Mouse (Mus musculus): ENCODE measurements around the gene Zfp281. TPM values are rescaled to one million over a fixed set of nuclear protein-coding genes. Genes with fewer than 3 reads are reported as not detected.

Gene Zfp281
- polyA plus RNA-seq (2014; fragmentation: Nextera tagmentation; extraction: Ambion mirVana): 40.0 and 40.6 TPM in 2 replicates

DNA sequence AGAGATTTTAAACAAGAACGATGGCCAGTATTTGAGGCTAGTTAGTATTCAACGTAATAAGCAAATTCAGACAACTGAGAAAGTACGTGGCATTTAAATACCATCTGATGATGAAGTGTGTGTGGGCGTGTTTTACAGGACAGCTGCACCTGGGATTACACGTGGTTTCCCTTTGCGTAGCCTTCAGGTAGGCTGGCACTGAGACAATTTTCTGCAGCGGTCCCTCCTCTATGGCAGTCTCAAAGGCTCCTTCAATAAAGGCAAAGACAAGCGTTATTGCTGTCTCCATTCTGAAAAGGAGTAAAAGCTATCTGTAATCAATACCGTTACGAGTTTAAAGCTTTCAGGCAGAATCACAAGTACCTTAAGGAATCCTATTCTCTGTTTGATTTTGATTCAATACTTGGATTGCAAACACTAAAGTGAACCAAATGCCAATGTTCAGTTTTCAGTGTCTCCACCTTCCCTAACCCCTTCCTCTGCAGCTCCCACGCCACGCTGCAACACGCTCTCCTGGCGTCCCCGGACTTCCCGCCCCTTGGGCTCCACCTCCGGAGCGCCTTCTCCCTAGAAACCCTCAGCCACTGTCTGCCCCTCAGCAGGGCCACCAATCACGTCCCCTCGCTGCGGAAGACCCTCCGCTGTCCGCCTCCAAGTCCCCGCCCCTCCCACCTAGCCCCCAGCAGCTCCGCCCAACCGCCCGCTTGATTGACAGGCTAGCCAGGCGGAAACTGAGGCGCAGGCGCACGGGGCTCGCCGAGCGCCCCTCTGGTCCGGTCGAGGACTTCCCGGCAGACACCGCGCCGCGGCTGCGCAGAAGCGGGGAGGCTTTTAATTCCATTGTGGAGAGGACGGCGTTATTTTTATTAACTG is at the start of gene Zfp281:
Zfp281 (plus strand) TSS at position 756 of the 873 bp plus-strand sequence.
- Histone ChIP-seq H3K36me3 (ENCODE audit: control insufficient read depth, insufficient read depth, low read length) (peaks cover 15% of the 10 kb centered on the region; the same call in 1 of the 2 replicates), H3K4me2 (ENCODE audit: low read depth) (peak within 1 kb of the TSS; percentile 90), H3K9ac (ENCODE audit: low read length) (peak within 1 kb of the TSS; percentile 98), H3K4me3 (ENCODE audit: low read depth, low read length) (peak within 1 kb of the TSS; percentile 93), H3K9me3 (ENCODE audit: control insufficient read depth, low read length) (no peaks in the 10 kb centered on the region), H3K4me1 (ENCODE audit: control insufficient read depth, insufficient read depth, low read length) (peaks cover 19% of the 10 kb centered on the region), H3K27ac (ENCODE audit: low read depth, low read length) (peak within 1 kb of the TSS; percentile 86), H3K27me3 (ENCODE audit: control insufficient read depth, insufficient read depth, low read length) (no peaks in the 10 kb centered on the region)
- DNase-seq (ENCODE audit: low spot score) (peak; percentile 99), ATAC-seq (ENCODE audit: insufficient read depth, low FRiP score, low TSS enrichment) (peak; percentile 97)
- 2% methylated on average over 45 of the region's 45 CpGs for WGBS

DNA sequence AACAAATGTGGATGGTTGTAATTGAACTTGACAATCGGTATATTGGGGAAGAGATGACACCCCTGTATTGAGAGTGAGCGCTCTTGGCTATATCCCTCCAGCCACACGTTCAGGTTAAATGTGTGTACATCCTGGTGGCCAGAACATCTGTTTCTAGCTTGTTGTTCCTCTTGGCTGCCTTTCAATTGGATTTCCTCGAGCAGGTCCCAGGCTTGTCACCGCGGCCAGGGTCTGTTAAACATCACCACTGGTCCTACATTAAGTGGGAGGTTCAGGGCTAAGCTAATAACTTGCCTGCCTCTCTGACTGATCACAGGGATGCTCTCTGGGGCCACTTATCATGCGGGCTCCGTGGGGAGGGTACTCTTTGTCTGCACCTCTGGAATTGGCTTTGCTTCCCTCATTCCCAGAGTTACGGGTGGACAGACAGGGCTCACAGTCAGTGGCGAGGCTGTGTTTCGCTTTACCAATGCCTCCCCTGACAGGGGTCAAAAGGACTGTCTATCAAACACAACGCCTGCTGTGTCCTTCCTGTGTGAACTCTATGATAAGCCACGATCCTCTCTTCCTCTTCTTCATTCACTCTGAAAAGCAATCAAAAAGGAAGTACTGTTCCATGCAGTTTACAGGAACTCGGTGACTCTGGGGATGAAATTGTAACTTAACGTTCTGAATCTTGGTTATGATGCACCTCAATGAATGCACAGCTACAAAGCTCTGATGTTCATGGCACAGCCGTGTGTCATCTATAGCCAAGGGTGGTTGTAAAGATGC is 46.6 kb upstream of the Zfp281 start:
- no peak for ATAC-seq (ENCODE audit: insufficient read depth, low FRiP score, low TSS enrichment)

DNA sequence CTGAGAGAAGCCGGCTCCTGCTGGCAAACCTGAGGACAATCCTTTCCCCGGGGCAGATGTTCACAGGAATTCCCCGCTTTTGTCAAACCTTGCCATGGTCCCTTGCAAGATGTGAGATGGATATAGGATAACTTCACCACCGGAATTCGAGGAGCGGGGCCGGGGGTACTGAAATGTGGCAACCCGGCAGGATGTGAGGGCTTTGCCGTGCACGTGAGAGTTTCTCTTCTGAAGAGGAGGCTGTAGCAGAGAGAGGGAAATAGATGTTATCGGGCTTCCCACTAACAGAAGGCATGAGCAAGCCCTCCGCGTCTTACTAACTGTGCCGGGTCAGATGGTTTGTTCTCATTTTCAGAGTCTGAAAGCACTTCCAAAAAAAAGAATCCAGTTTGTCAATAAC is 45.3 kb upstream of the Zfp281 start:
- Histone ChIP-seq H3K9me3 (ENCODE audit: control insufficient read depth, low read length) (no peaks in the 10 kb centered on the region), H3K36me3 (ENCODE audit: control insufficient read depth, insufficient read depth, low read length) (no peaks in the 10 kb centered on the region), H3K4me3 (ENCODE audit: low read depth, low read length) (no peak overlapping the region), H3K4me2 (ENCODE audit: low read depth) (no peak overlapping the region), H3K27me3 (ENCODE audit: control insufficient read depth, insufficient read depth, low read length) (no peaks in the 10 kb centered on the region), H3K4me1 (ENCODE audit: control insufficient read depth, insufficient read depth, low read length) (0 out of 2 replicates have a peak, but pooled peaks cover 4% of the 10 kb centered on the region), H3K9ac (ENCODE audit: low read length) (no peak overlapping the region), H3K27ac (ENCODE audit: low read depth, low read length) (no peak overlapping the region)
- ATAC-seq (ENCODE audit: insufficient read depth, low FRiP score, low TSS enrichment): no peak
- DNase-seq (ENCODE audit: low spot score): no peak
- WGBS: 89% methylated on average over 14 of the region's 14 CpGs

More for the DNA sequence above, 46.6 kb upstream of the Zfp281 start:
- no peak overlapping the region for H3K27ac ChIP-seq (ENCODE audit: low read depth, low read length)
- no peak overlapping the region for H3K4me3 ChIP-seq (ENCODE audit: low read depth, low read length)
- peak; percentile 28 for DNase-seq (ENCODE audit: low spot score)
- H3K36me3 ChIP-seq (ENCODE audit: control insufficient read depth, insufficient read depth, low read length): no peaks in the 10 kb centered on the region
- no peaks in the 10 kb centered on the region for H3K27me3 ChIP-seq (ENCODE audit: control insufficient read depth, insufficient read depth, low read length)
- H3K9ac ChIP-seq (ENCODE audit: low read length): no peak overlapping the region
- 0 out of 2 replicates have a peak, but pooled peaks cover 4% of the 10 kb centered on the region for H3K4me1 ChIP-seq (ENCODE audit: control insufficient read depth, insufficient read depth, low read length)
- no peaks in the 10 kb centered on the region for H3K9me3 ChIP-seq (ENCODE audit: control insufficient read depth, low read length)
- H3K4me2 ChIP-seq (ENCODE audit: low read depth): no peak overlapping the region
- WGBS: 47% methylated on average over 16 of the region's 16 CpGs

DNA sequence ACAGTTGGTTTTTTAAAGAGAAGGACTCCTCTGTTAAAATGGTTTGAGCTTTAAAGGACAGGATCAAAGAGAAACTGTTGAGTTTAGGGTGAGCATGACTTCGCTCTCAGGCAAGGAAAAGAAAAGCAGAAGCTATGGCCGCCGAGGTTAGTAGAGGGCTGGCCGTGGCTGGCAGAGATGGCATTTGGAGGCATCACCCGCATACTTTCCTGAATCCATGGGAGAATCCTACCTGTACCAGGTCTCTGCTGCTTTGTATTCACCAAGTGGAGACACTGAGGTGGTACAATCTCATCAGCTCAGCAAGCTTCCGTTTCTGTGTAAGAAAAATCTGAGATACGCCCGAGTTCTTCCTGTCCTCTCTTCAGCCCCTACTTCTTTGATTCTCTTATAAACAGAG is 44.4 kb upstream of the Zfp281 start:
- H3K9me3 ChIP-seq (ENCODE audit: control insufficient read depth, low read length): no peaks in the 10 kb centered on the region
- no peak overlapping the region for H3K4me3 ChIP-seq (ENCODE audit: low read depth, low read length)
- no peak overlapping the region for H3K27ac ChIP-seq (ENCODE audit: low read depth, low read length)
- 93% methylated on average over 8 of the region's 8 CpGs for WGBS
- DNase-seq (ENCODE audit: low spot score): no peak
- H3K36me3 ChIP-seq (ENCODE audit: control insufficient read depth, insufficient read depth, low read length): no peaks in the 10 kb centered on the region
- no peak for ATAC-seq (ENCODE audit: insufficient read depth, low FRiP score, low TSS enrichment)
- H3K9ac ChIP-seq (ENCODE audit: low read length): no peak overlapping the region
- H3K4me1 ChIP-seq (ENCODE audit: control insufficient read depth, insufficient read depth, low read length): 0 out of 2 replicates have a peak, but pooled peaks cover 4% of the 10 kb centered on the region
- no peaks in the 10 kb centered on the region for H3K27me3 ChIP-seq (ENCODE audit: control insufficient read depth, insufficient read depth, low read length)
- no peak overlapping the region for H3K4me2 ChIP-seq (ENCODE audit: low read depth)

DNA sequence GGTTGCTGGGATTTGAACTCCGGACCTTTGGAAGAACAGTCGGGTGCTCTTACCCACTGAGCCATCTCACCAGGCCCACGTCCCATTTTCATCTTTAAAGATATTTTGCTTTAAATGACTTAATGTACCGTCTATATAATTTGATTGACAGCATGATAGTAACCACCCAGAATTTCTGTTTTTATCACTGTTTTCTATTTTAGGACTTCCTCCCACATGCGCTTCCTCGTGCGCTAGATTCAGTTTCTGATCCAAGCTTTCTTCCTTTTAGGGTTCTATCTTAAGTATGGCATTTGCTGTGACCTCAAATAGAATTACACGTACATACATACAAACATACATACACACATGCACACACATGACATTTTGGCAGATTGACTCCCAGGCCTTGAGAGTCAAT is 42.9 kb upstream of the Zfp281 start:
- Histone ChIP-seq H3K27me3 (ENCODE audit: control insufficient read depth, insufficient read depth, low read length) (no peaks in the 10 kb centered on the region), H3K4me3 (ENCODE audit: low read depth, low read length) (no peak overlapping the region), H3K36me3 (ENCODE audit: control insufficient read depth, insufficient read depth, low read length) (no peaks in the 10 kb centered on the region), H3K4me2 (ENCODE audit: low read depth) (no peak overlapping the region), H3K27ac (ENCODE audit: low read depth, low read length) (no peak overlapping the region), H3K4me1 (ENCODE audit: control insufficient read depth, insufficient read depth, low read length) (0 out of 2 replicates have a peak, but pooled peaks cover 4% of the 10 kb centered on the region), H3K9ac (ENCODE audit: low read length) (no peak overlapping the region), H3K9me3 (ENCODE audit: control insufficient read depth, low read length) (no peaks in the 10 kb centered on the region)
- no peak for DNase-seq (ENCODE audit: low spot score)
- 96% methylated on average over 8 of the region's 8 CpGs for WGBS
- no peak for ATAC-seq (ENCODE audit: insufficient read depth, low FRiP score, low TSS enrichment)

DNA sequence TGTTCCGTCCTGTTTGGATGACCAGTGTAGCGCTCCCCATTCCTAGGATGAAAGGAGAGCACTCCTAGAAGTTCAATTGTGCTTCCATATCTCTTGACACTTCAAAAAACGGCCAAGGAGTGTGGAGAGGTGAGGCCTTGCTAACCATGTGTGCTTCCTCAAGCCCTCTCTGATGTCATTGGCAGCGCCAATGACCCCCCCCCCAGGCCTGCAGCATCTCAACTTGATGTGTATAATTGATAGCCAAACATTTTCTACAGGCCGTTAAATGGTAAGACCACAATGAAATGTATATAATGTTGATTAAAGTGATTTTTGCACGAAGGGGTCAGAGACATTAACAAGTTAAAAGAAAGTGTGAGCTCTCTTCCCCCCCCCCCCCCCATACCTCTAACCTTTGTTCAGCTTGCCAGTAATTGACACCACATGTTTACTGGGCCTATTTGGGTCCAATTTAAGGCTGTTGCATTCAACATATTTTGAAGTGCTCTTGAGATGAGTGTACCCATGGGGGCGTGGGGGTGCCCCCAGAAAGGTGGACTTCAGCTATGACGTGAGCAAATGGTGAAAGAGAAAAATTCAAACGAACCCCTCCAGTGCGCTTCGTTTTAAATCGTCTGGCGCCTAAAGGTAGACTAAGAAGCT is 36.8 kb upstream of the Zfp281 start:
- Histone ChIP-seq H3K36me3 (ENCODE audit: control insufficient read depth, insufficient read depth, low read length) (no peaks in the 10 kb centered on the region), H3K4me2 (ENCODE audit: low read depth) (no peak overlapping the region), H3K9me3 (ENCODE audit: control insufficient read depth, low read length) (no peaks in the 10 kb centered on the region), H3K27me3 (ENCODE audit: control insufficient read depth, insufficient read depth, low read length) (no peaks in the 10 kb centered on the region), H3K27ac (ENCODE audit: low read depth, low read length) (no peak overlapping the region), H3K4me1 (ENCODE audit: control insufficient read depth, insufficient read depth, low read length) (no peaks in the 10 kb centered on the region), H3K4me3 (ENCODE audit: low read depth, low read length) (no peak overlapping the region), H3K9ac (ENCODE audit: low read length) (no peak overlapping the region)
- ATAC-seq (ENCODE audit: insufficient read depth, low FRiP score, low TSS enrichment): no peak
- 77% methylated on average over 13 of the region's 13 CpGs for WGBS
- no peak for DNase-seq (ENCODE audit: low spot score)

DNA sequence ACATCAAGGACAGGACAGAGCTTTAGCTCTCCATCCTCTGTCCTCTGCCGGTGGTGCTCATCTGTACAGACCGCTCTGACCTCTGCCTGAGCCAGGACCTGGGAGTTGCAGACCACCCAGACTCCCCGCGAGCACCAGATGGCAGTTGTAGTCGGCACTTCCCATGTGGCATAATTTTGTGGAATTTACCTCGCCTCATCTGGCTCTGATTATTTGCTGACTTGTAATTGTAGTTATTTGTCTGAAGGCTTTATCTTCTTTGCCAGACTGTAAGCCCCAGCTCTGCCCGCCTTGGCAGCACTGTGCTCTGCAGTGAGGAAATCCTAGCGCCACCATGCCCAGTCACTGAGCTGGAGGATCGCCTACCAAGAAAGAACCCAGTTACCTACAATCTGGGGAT is 35.8 kb upstream of the Zfp281 start:
- H3K4me3 ChIP-seq (ENCODE audit: low read depth, low read length): no peak overlapping the region

DNA sequence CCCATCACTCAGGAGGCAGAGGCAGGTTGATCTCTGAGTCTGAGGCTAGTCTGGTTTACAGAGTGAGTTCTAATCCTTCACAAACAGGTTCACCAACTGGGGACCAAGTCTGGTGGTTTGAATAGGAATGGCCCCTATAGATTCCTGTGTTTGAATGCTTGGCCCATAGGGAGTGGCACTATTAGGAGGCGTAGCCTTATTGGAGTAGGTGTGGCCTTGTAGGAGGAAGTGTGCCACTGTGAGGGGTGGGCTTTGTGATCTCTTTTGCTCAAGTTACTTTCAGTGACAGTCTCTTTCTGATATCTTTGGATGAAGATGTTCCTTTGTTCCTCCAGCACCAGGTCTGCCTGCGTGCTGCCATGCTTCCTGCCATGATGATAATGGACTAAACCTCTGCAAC is 32.0 kb upstream of the Zfp281 start:
- Histone ChIP-seq H3K4me3 (ENCODE audit: low read depth, low read length) (no peak overlapping the region), H3K27me3 (ENCODE audit: control insufficient read depth, insufficient read depth, low read length) (no peaks in the 10 kb centered on the region), H3K4me2 (ENCODE audit: low read depth) (no peak overlapping the region), H3K9ac (ENCODE audit: low read length) (no peak overlapping the region), H3K9me3 (ENCODE audit: control insufficient read depth, low read length) (no peaks in the 10 kb centered on the region), H3K4me1 (ENCODE audit: control insufficient read depth, insufficient read depth, low read length) (no peaks in the 10 kb centered on the region), H3K27ac (ENCODE audit: low read depth, low read length) (no peak overlapping the region), H3K36me3 (ENCODE audit: control insufficient read depth, insufficient read depth, low read length) (no peaks in the 10 kb centered on the region)
- DNase-seq (ENCODE audit: low spot score): no peak
- WGBS: 92% methylated on average over 2 of the region's 2 CpGs
- ATAC-seq (ENCODE audit: insufficient read depth, low FRiP score, low TSS enrichment): no peak

More for the DNA sequence above, 35.8 kb upstream of the Zfp281 start:
- peak; percentile 49 for DNase-seq (ENCODE audit: low spot score)
- Histone ChIP-seq H3K9me3 (ENCODE audit: control insufficient read depth, low read length) (no peaks in the 10 kb centered on the region), H3K4me1 (ENCODE audit: control insufficient read depth, insufficient read depth, low read length) (no peaks in the 10 kb centered on the region), H3K9ac (ENCODE audit: low read length) (no peak overlapping the region), H3K36me3 (ENCODE audit: control insufficient read depth, insufficient read depth, low read length) (no peaks in the 10 kb centered on the region), H3K4me2 (ENCODE audit: low read depth) (peak overlapping the region; percentile 27), H3K27me3 (ENCODE audit: control insufficient read depth, insufficient read depth, low read length) (no peaks in the 10 kb centered on the region), H3K27ac (ENCODE audit: low read depth, low read length) (no peak overlapping the region)
- ATAC-seq (ENCODE audit: insufficient read depth, low FRiP score, low TSS enrichment): no peak
- WGBS: 12% methylated on average over 9 of the region's 9 CpGs
